Mouse (Mus musculus): Measurements from ENCODE around the gene Tbata. TPM values are rescaled to one million over a fixed set of nuclear protein-coding genes. Genes with fewer than 3 reads are reported as not detected.

Gene Tbata
- polyA plus RNA-seq, 1 experiment from 2014 or later, result not detected

- H3K9ac ChIP-seq (ENCODE audit: low read depth, low read length), result no peak overlapping the region
- H3K36me3 ChIP-seq (ENCODE audit: control insufficient read depth, insufficient read depth, low read length), result no peaks in the 10 kb centered on the region
- 0 out of 2 replicates have a peak, but pooled peaks cover 2% of the 10 kb centered on the region for H3K27me3 ChIP-seq (replicated peaks; ENCODE audit: control insufficient read depth, insufficient read depth, low read length)
- H3K4me2 ChIP-seq (ENCODE audit: low read depth, low read length), result 0 out of 2 replicates have a peak overlapping the region, but pooled peaks have one; percentile 21
- H3K4me3 ChIP-seq (ENCODE audit: low read length), result no peak overlapping the region
- no peaks in the 10 kb centered on the region for H3K9me3 ChIP-seq (ENCODE audit: control insufficient read depth, low read length)
- no peak for ATAC-seq
- 50% methylated on average over 7 of the region's 7 CpGs for WGBS
- no peak overlapping the region for H3K27ac ChIP-seq (ENCODE audit: low read length)
- peaks cover 3% of the 10 kb centered on the region; the same call in 1 of the 2 replicates for H3K4me1 ChIP-seq (ENCODE audit: control insufficient read depth, insufficient read depth, low read length)
These were observed 4.6 kb downstream of the Tbata start for GRCm38 (mm10) chr10:61176221-61176790.

GRCm38 (mm10) chr10:61177751-61178150 is 6.0 kb downstream of the Tbata start:
- no peak overlapping the region for H3K9ac ChIP-seq (ENCODE audit: low read depth, low read length)
- no peak for ATAC-seq
- no peaks in the 10 kb centered on the region for H3K9me3 ChIP-seq (ENCODE audit: control insufficient read depth, low read length)
- H3K27ac ChIP-seq (ENCODE audit: low read length), result no peak overlapping the region
- peaks cover 3% of the 10 kb centered on the region; the same call in 1 of the 2 replicates for H3K4me1 ChIP-seq (ENCODE audit: control insufficient read depth, insufficient read depth, low read length)
- H3K4me2 ChIP-seq (ENCODE audit: low read depth, low read length), result no peak overlapping the region
- H3K4me3 ChIP-seq (ENCODE audit: low read length), result no peak overlapping the region
- 83% methylated on average over 4 of the region's 4 CpGs for WGBS
- H3K36me3 ChIP-seq (ENCODE audit: control insufficient read depth, insufficient read depth, low read length), result no peaks in the 10 kb centered on the region
- 0 out of 2 replicates have a peak, but pooled peaks cover 2% of the 10 kb centered on the region for H3K27me3 ChIP-seq (replicated peaks; ENCODE audit: control insufficient read depth, insufficient read depth, low read length)

GRCm38 (mm10) chr10:61178687-61179086 is 6.9 kb downstream of the Tbata start:
- no peak for ATAC-seq
- Histone ChIP-seq H3K36me3 (ENCODE audit: control insufficient read depth, insufficient read depth, low read length) (no peaks in the 10 kb centered on the region), H3K9ac (ENCODE audit: low read depth, low read length) (no peak overlapping the region), H3K27ac (ENCODE audit: low read length) (no peak overlapping the region), H3K4me3 (ENCODE audit: low read length) (no peak overlapping the region), H3K4me2 (ENCODE audit: low read depth, low read length) (no peak overlapping the region), H3K27me3 (replicated peaks; ENCODE audit: control insufficient read depth, insufficient read depth, low read length) (0 out of 2 replicates have a peak, but pooled peaks cover 2% of the 10 kb centered on the region), H3K9me3 (ENCODE audit: control insufficient read depth, low read length) (no peaks in the 10 kb centered on the region), H3K4me1 (ENCODE audit: control insufficient read depth, insufficient read depth, low read length) (peaks cover 3% of the 10 kb centered on the region; the same call in 1 of the 2 replicates)
- WGBS, result 90% methylated on average over 8 of the region's 8 CpGs

GRCm38 (mm10) chr10:61179927-61180326 is 8.2 kb downstream of the Tbata start:
- no peak for ATAC-seq
- Histone ChIP-seq H3K4me3 (ENCODE audit: low read length) (no peak overlapping the region), H3K36me3 (ENCODE audit: control insufficient read depth, insufficient read depth, low read length) (no peaks in the 10 kb centered on the region), H3K27me3 (replicated peaks; ENCODE audit: control insufficient read depth, insufficient read depth, low read length) (0 out of 2 replicates have a peak, but pooled peaks cover 2% of the 10 kb centered on the region), H3K4me1 (ENCODE audit: control insufficient read depth, insufficient read depth, low read length) (peaks cover 3% of the 10 kb centered on the region; the same call in 1 of the 2 replicates), H3K4me2 (ENCODE audit: low read depth, low read length) (no peak overlapping the region), H3K9ac (ENCODE audit: low read depth, low read length) (no peak overlapping the region), H3K27ac (ENCODE audit: low read length) (no peak overlapping the region), H3K9me3 (ENCODE audit: control insufficient read depth, low read length) (no peaks in the 10 kb centered on the region)
- WGBS, result 58% methylated on average over 6 of the region's 6 CpGs

GRCm38 (mm10) chr10:61187001-61187400 is 15.2 kb downstream of the Tbata start:
- 71% methylated on average over 3 of the region's 3 CpGs for WGBS
- H3K4me3 ChIP-seq (ENCODE audit: low read length), result no peak overlapping the region

GRCm38 (mm10) chr10:61188010-61188409 is 16.3 kb downstream of the Tbata start:
- no peak overlapping the region for H3K9ac ChIP-seq (ENCODE audit: low read depth, low read length)
- H3K4me1 ChIP-seq (ENCODE audit: control insufficient read depth, insufficient read depth, low read length), result no peaks in the 10 kb centered on the region; the same call in 1 of the 2 replicates
- no peak overlapping the region for H3K27ac ChIP-seq (ENCODE audit: low read length)
- ATAC-seq, result no peak
- H3K9me3 ChIP-seq (ENCODE audit: control insufficient read depth, low read length), result no peaks in the 10 kb centered on the region
- no peak overlapping the region for H3K4me3 ChIP-seq (ENCODE audit: low read length)
- no peaks in the 10 kb centered on the region for H3K36me3 ChIP-seq (ENCODE audit: control insufficient read depth, insufficient read depth, low read length)
- WGBS, result 66% methylated on average over 3 of the region's 3 CpGs
- H3K27me3 ChIP-seq (replicated peaks; ENCODE audit: control insufficient read depth, insufficient read depth, low read length), result no peaks in the 10 kb centered on the region
- H3K4me2 ChIP-seq (ENCODE audit: low read depth, low read length), result no peak overlapping the region

More at GRCm38 (mm10) chr10:61187001-61187400, 15.2 kb downstream of the Tbata start:
- H3K9ac ChIP-seq (ENCODE audit: low read depth, low read length), result no peak overlapping the region
- H3K36me3 ChIP-seq (ENCODE audit: control insufficient read depth, insufficient read depth, low read length), result no peaks in the 10 kb centered on the region
- H3K9me3 ChIP-seq (ENCODE audit: control insufficient read depth, low read length), result no peaks in the 10 kb centered on the region
- no peak overlapping the region for H3K4me2 ChIP-seq (ENCODE audit: low read depth, low read length)
- H3K27ac ChIP-seq (ENCODE audit: low read length), result no peak overlapping the region
- no peak for ATAC-seq
- H3K4me1 ChIP-seq (ENCODE audit: control insufficient read depth, insufficient read depth, low read length), result no peaks in the 10 kb centered on the region; the same call in 1 of the 2 replicates
- H3K27me3 ChIP-seq (replicated peaks; ENCODE audit: control insufficient read depth, insufficient read depth, low read length), result no peaks in the 10 kb centered on the region

- no peaks in the 10 kb centered on the region for H3K9me3 ChIP-seq (ENCODE audit: control insufficient read depth, low read length)
- no peaks in the 10 kb centered on the region for H3K4me1 ChIP-seq (ENCODE audit: control insufficient read depth, insufficient read depth, low read length)
- ATAC-seq, result no peak
- no peak overlapping the region for H3K9ac ChIP-seq (ENCODE audit: low read depth, low read length)
- H3K4me2 ChIP-seq (ENCODE audit: low read depth, low read length), result no peak overlapping the region
- H3K27ac ChIP-seq (ENCODE audit: low read length), result no peak overlapping the region
- no peak overlapping the region for H3K4me3 ChIP-seq (ENCODE audit: low read length)
- WGBS, result 81% methylated on average over 9 of the region's 9 CpGs
- H3K27me3 ChIP-seq (replicated peaks; ENCODE audit: control insufficient read depth, insufficient read depth, low read length), result no peaks in the 10 kb centered on the region
- no peaks in the 10 kb centered on the region for H3K36me3 ChIP-seq (ENCODE audit: control insufficient read depth, insufficient read depth, low read length)
These were observed 22.9 kb downstream of the Tbata start for GRCm38 (mm10) chr10:61194611-61195010.

GRCm38 (mm10) chr10:61195216-61195615 is 23.5 kb downstream of the Tbata start:
- 59% methylated on average over 8 of the region's 8 CpGs for WGBS
- Histone ChIP-seq H3K36me3 (ENCODE audit: control insufficient read depth, insufficient read depth, low read length) (no peaks in the 10 kb centered on the region), H3K4me2 (ENCODE audit: low read depth, low read length) (no peak overlapping the region), H3K4me3 (ENCODE audit: low read length) (no peak overlapping the region), H3K9me3 (ENCODE audit: control insufficient read depth, low read length) (no peaks in the 10 kb centered on the region), H3K27ac (ENCODE audit: low read length) (no peak overlapping the region), H3K4me1 (ENCODE audit: control insufficient read depth, insufficient read depth, low read length) (no peaks in the 10 kb centered on the region), H3K9ac (ENCODE audit: low read depth, low read length) (no peak overlapping the region), H3K27me3 (replicated peaks; ENCODE audit: control insufficient read depth, insufficient read depth, low read length) (no peaks in the 10 kb centered on the region)
- no peak for ATAC-seq

- Histone ChIP-seq H3K4me2 (ENCODE audit: low read depth, low read length) (no peak overlapping the region), H3K9ac (ENCODE audit: low read depth, low read length) (no peak overlapping the region), H3K36me3 (ENCODE audit: control insufficient read depth, insufficient read depth, low read length) (no peaks in the 10 kb centered on the region), H3K27ac (ENCODE audit: low read length) (no peak overlapping the region), H3K27me3 (replicated peaks; ENCODE audit: control insufficient read depth, insufficient read depth, low read length) (no peaks in the 10 kb centered on the region), H3K9me3 (ENCODE audit: control insufficient read depth, low read length) (no peaks in the 10 kb centered on the region), H3K4me3 (ENCODE audit: low read length) (no peak overlapping the region), H3K4me1 (ENCODE audit: control insufficient read depth, insufficient read depth, low read length) (no peaks in the 10 kb centered on the region)
- 84% methylated on average over 5 of the region's 5 CpGs for WGBS
- no peak for ATAC-seq
These were observed 24.1 kb downstream of the Tbata start for GRCm38 (mm10) chr10:61195718-61196291.
